Mouse (Mus musculus): ENCODE measurements around the gene Tas2r125. TPM values are rescaled to one million over a fixed set of nuclear protein-coding genes. Genes with fewer than 3 reads are reported as not detected.

Gene Tas2r125
- 0.39 TPM for polyA plus RNA-seq (2014; fragmentation: Illumina TruSeq; extraction: RNeasy Lipid Tissue Mini Kit (QIAGEN cat#74804); ENCODE audit: low read depth, low replicate concordance)

GRCm38 (mm10) chr6:132909351-132909750 lies at the start of gene Tas2r125:
TSS of gene Tas2r125 (plus strand) at chr6:132909651.

GRCm38 (mm10) chr6:132867708-132868107 lies 41.7 kb upstream of the Tas2r125 start, which contains the start of gene Tas2r110:
TSS of gene Tas2r110 (plus strand) at chr6:132868008.

DNA sequence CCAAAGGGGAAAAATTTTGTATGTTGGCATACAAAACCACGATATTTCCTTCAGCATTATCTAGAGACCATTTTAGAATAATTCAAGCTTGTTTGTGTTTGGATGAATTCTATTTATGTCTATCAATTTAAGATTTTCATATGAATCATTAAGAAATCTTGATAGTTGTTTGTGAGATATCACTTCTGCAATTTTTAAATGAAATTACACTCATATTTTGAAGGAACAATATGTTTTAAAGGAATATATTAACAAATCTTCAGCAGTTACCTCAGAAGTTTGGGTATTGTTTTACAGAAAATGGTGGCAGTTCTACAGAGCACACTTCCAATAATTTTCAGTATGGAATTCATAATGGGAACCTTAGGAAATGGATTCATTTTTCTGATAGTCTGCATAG lies 16.7 kb upstream of the Tas2r125 start, which contains the start of gene Tas2r113:
Gene Tas2r113 (plus strand): TSS at position 301 of the 400 bp plus-strand sequence.

DNA sequence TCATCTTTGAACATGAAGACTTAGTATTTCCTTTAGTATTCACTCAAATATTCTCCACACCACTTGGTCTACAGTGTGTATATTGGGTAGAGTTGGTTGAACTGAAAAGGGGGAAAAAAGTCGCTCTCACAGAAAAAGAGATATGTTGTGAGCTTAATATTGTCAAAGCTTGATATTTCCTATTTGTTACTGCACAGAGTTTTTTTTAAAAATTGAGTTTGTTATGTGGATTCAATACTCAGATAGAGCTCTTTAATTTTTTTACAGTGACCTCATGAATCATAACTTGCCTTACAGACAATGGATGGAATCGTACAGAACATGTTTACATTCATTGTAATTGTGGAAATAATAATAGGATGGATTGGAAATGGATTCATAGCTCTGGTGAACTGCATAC lies 41.4 kb downstream of the Tas2r125 start, which contains the start of gene Tas2r129:
Gene Tas2r129 (plus strand): TSS at position 301 of the 400 bp plus-strand sequence.

GRCm38 (mm10) chr6:132957819-132958218 lies 48.4 kb downstream of the Tas2r125 start, which contains the start of gene Tas2r131:
TSS of gene Tas2r131 (minus strand) at chr6:132957919.

Other genes starting within 250 kb of the Tas2r125 start
- gene Tas2r121, start 208.6 kb upstream of the Tas2r125 start, polyA plus RNA-seq (2014; fragmentation: Illumina TruSeq; extraction: RNeasy Lipid Tissue Mini Kit (QIAGEN cat#74804); ENCODE audit: low read depth, low replicate concordance), result not detected
- not detected for gene Tas2r122, start 197.7 kb upstream of the Tas2r125 start, polyA plus RNA-seq (2014; fragmentation: Illumina TruSeq; extraction: RNeasy Lipid Tissue Mini Kit (QIAGEN cat#74804); ENCODE audit: low read depth, low replicate concordance)
- not detected for gene Tas2r115, start 171.6 kb upstream of the Tas2r125 start, polyA plus RNA-seq (2014; fragmentation: Illumina TruSeq; extraction: RNeasy Lipid Tissue Mini Kit (QIAGEN cat#74804); ENCODE audit: low read depth, low replicate concordance)
- gene Tas2r124, start 154.9 kb upstream of the Tas2r125 start, polyA plus RNA-seq (2014; fragmentation: Illumina TruSeq; extraction: RNeasy Lipid Tissue Mini Kit (QIAGEN cat#74804); ENCODE audit: low read depth, low replicate concordance), result not detected
- not detected for gene Tas2r102, start 147.5 kb upstream of the Tas2r125 start, polyA plus RNA-seq (2014; fragmentation: Illumina TruSeq; extraction: RNeasy Lipid Tissue Mini Kit (QIAGEN cat#74804); ENCODE audit: low read depth, low replicate concordance)
- not detected for gene Tas2r136, start 131.5 kb upstream of the Tas2r125 start, polyA plus RNA-seq (2014; fragmentation: Illumina TruSeq; extraction: RNeasy Lipid Tissue Mini Kit (QIAGEN cat#74804); ENCODE audit: low read depth, low replicate concordance)
- gene Tas2r117, start 106.8 kb upstream of the Tas2r125 start, polyA plus RNA-seq (2014; fragmentation: Illumina TruSeq; extraction: RNeasy Lipid Tissue Mini Kit (QIAGEN cat#74804); ENCODE audit: low read depth, low replicate concordance), result not detected
- not detected for gene Tas2r123, start 62.5 kb upstream of the Tas2r125 start, polyA plus RNA-seq (2014; fragmentation: Illumina TruSeq; extraction: RNeasy Lipid Tissue Mini Kit (QIAGEN cat#74804); ENCODE audit: low read depth, low replicate concordance)
- gene Tas2r116, start 54.2 kb upstream of the Tas2r125 start, polyA plus RNA-seq (2014; fragmentation: Illumina TruSeq; extraction: RNeasy Lipid Tissue Mini Kit (QIAGEN cat#74804); ENCODE audit: low read depth, low replicate concordance), result not detected
- not detected for gene Tas2r110, start 41.6 kb upstream of the Tas2r125 start, polyA plus RNA-seq (2014; fragmentation: Illumina TruSeq; extraction: RNeasy Lipid Tissue Mini Kit (QIAGEN cat#74804); ENCODE audit: low read depth, low replicate concordance)
- gene Tas2r113, start 16.6 kb upstream of the Tas2r125 start, polyA plus RNA-seq (2014; fragmentation: Illumina TruSeq; extraction: RNeasy Lipid Tissue Mini Kit (QIAGEN cat#74804); ENCODE audit: low read depth, low replicate concordance), result not detected
- not detected for gene Tas2r129, start 41.5 kb downstream of the Tas2r125 start, polyA plus RNA-seq (2014; fragmentation: Illumina TruSeq; extraction: RNeasy Lipid Tissue Mini Kit (QIAGEN cat#74804); ENCODE audit: low read depth, low replicate concordance)
- not detected for gene Tas2r131, start 48.3 kb downstream of the Tas2r125 start, polyA plus RNA-seq (2014; fragmentation: Illumina TruSeq; extraction: RNeasy Lipid Tissue Mini Kit (QIAGEN cat#74804); ENCODE audit: low read depth, low replicate concordance)
- not detected for gene Tas2r109, start 71.3 kb downstream of the Tas2r125 start, polyA plus RNA-seq (2014; fragmentation: Illumina TruSeq; extraction: RNeasy Lipid Tissue Mini Kit (QIAGEN cat#74804); ENCODE audit: low read depth, low replicate concordance)
- 0.32 TPM for gene Tas2r103, start 127.5 kb downstream of the Tas2r125 start, polyA plus RNA-seq (2014; fragmentation: Illumina TruSeq; extraction: RNeasy Lipid Tissue Mini Kit (QIAGEN cat#74804); ENCODE audit: low read depth, low replicate concordance)
- gene Tas2r140, start 146.2 kb downstream of the Tas2r125 start, polyA plus RNA-seq (2014; fragmentation: Illumina TruSeq; extraction: RNeasy Lipid Tissue Mini Kit (QIAGEN cat#74804); ENCODE audit: low read depth, low replicate concordance), result 0.81 TPM
- gene Smim10l1, start 195.3 kb downstream of the Tas2r125 start, polyA plus RNA-seq (2014; fragmentation: Illumina TruSeq; extraction: RNeasy Lipid Tissue Mini Kit (QIAGEN cat#74804); ENCODE audit: low read depth, low replicate concordance), result 22.8 TPM

Measured in testis, adult 10 weeks (tissue).